Mouse (Mus musculus) naive thymus-derived CD4-positive, alpha-beta T cell, adult 2 months (primary cell): Measurements from ENCODE around the gene Rnps1.
A peak's percentile ranks its signal among the peaks of the same experiment; 100 is the strongest.

Experiments used
- DNase-seq: peaks from one replicate; pipeline ENCODE4 v3.0.0-alpha.2; 2011; ENCODE audit warnings: low read depth

Gene Rnps1

DNA sequence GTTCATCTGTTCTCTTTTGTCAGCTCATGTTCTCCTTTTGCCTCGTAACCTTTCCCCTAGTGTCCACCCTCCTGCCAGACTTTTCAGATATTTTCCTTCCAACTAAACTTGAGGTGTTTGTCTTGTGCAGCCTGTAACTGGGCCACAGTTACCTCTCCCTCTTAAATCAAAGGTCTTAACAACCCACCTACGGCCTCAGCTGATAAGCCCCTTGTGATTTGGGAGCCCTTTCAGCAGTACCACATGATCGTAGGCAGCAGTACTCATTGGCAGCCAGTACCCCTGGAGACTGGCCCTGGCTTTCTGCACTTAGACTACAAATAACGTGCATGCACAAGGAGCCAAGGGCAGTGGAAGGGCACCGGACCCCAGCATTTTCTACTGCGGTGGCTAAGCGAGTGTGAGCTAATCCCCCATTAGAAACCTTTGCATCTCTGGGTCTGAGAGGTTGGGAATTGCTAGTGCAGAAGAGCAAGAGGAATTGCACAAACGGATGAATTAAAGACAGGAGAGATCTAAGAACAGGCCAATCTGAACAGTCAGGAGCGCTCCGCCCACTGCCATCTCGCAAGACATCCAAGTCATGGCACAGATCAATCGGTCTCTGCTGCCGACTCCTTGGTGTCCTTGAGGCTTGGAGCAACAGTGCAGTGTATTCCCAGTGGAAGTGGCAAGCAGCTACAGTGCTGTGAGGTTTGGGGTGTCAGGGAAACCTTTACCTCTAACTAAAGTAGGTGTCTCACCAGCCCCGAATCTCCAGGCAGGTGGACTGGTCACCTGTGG, 15.0 kb downstream of the Rnps1 start:
- no peak for DNase-seq

GRCm38 (mm10) chr17:24437016-24437415, 22.7 kb downstream of the Rnps1 start:
- peak; percentile 79 for DNase-seq

- DNase-seq: no peak
These were observed 26.0 kb downstream of the Rnps1 start for GRCm38 (mm10) chr17:24440377-24440776.

- no peak for DNase-seq
These were observed 26.8 kb downstream of the Rnps1 start for GRCm38 (mm10) chr17:24441148-24441547.

DNA sequence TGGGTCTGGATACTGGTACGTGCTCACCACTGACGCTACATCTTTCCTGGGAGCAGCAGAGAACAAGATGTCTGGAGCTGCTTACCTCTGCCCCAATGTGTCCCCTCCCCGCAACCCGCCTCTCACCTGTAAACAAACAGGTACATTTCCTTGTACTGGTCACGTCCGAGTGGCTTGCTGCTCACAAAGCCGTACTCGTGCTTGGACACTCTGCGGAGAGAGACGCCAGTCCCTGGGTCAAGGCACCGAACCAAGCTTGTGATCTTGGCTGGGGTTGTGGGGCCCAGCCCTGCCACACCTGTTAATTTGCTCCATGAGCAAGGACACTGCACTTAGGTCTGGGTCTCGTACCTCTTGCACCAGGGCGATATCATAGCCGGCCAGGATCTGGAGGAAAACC, 27.7 kb downstream of the Rnps1 start:
- DNase-seq: no peak

GRCm38 (mm10) chr17:24442632-24443155, 28.3 kb downstream of the Rnps1 start, which contains the start of gene Dnase1l2:
Gene Dnase1l2, minus strand, starts transcription at chr17:24443105.
- no peak for DNase-seq

DNA sequence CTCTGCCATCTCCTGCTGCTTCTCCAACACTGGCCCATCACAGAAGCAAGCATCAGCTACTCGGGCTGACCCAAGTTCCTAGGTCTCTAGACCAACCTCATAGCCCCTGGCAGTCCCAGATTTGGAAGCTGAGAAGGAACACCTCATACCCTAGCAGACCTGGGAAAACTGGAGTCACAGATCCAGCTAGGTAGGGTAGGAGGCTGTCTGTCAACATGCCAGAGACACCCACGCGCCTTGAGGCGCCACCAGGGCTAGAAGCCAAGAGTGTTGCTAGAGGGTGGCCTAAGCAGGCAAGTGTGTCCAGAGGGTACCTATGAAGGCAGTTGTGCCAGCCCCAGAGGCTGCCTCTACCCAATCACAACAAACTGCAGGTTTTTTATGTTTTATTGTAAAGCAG, 29.0 kb downstream of the Rnps1 start:
- DNase-seq: no peak

DNA sequence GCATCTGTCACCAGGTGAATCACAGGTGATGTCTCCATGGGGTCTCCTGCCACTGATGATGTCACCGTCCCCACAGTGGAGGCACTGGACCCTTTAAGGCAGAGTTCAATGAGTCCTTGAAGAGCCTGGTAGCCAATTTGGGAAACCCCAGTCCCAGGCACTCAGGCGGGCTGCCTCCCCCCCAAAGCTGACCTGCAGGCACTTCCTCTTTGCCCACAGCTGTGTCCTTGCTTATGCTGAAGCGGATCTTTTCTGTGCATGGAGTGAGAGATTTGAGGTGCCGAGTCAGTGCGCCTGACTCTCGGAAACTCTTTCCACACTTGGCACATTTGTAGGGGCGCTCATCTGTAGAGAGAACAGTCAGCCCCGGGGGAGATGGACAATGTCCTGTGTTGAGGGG, 32.2 kb downstream of the Rnps1 start:
- no peak for DNase-seq

- DNase-seq: no peak
These were observed 35.1 kb downstream of the Rnps1 start for GRCm38 (mm10) chr17:24449507-24449906.

DNA sequence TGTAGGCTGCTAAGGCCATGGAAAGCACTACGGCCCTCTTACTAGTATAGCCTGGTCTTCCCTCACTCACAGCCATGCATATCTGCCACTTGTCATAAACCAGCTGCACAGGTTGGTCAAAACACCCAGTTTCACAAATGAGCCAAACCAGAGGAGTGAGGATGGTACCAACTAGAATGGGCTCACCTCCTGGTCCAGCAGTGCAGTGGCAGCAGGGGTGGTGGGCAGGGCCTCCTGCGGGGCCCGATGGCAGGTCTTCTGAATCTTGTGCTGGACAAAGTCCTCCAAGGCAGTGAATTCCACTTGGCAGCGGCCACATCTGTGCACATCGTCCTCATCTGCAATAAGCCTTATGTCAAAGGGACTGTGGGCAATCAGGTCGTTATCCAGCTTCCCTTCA, 36.9 kb downstream of the Rnps1 start:
- DNase-seq: no peak

- no peak for DNase-seq
These were observed 39.0 kb downstream of the Rnps1 start for GRCm38 (mm10) chr17:24453372-24453771.

DNA sequence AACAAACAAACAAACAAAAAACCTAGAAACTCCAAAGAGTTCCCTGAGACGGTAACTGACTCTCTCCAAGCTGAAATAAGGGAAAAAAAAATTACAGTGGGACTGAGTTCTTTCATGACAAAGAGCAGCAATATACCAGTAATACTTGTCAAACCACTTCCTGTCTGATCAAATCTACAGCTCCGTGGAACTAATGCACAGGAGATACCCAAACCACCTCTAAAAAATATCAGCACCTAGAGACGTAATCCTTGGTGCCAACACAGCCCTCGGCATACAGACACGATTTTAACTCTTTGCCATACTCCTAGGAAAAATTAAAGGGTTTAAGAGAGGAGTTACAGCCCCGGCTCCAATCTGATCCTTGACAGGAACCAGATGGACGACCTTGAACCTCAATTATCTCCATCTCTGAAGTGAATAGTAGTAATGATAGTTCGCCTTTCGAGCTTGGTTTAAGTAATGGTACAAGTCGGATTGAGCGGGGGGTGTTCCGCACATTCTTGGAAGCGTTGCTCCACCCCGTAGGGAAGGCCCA, 39.9 kb downstream of the Rnps1 start:
- peak; percentile 76 for DNase-seq

DNA sequence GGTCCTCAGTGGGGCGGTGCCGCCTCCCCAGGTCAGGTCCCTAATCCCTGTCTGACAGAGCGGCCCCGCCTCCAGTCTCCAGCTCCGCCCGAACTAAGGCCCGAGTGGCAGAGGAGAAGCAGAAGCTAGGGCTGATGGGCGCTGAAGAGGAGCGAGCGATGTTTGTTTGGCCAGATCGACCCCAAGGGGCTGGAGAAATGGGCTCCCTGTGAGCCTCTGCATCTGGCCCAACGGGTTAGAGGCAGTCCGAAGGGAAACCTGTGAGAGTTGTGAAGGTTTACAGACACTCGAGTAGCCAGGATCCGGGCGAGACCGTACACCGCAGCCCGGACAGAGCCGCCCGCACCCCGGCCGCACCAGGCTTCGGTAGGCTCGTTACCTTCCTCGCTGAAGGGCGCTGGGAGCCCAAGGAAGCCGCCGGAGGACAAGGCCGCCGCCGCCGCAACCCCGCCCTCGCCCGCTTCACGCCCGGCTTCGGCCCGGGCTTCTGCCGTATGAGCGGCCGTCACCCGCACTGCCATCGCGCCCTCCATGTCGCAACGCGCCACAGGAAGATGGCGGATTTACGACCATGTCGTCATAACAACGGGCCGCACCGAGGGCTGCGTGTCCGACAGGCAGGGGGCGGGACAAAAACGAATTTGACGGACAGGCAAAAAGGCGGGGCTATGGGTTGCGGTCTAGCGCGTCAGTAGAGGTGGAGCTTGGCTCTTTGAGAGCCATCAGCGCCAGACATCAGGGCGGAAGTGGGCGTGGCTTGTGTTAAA, 40.6 kb downstream of the Rnps1 start:
- DNase-seq: peak; percentile 99

- peak; percentile 42 for DNase-seq
These were observed 41.3 kb downstream of the Rnps1 start for GRCm38 (mm10) chr17:24455523-24456206.

DNA sequence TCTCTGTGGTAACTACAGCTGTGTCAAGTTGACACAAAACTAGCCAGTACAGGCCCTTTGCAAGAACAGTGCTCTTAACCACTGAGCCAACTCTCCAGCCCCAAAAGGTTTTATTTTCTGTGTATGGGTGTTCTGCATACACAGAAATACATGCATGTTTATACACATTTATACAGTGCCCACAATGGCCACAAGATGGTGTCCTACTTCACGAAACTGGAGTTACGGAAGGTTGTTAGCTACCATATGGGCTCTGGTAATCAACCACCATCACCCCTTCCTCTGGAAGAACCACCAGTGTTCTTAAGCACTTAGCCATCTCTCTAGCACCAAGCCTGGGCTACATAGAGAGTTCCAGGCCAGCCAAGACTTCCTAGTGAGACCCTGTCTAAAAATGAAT, 47.2 kb downstream of the Rnps1 start:
- peak; percentile 73 for DNase-seq

- DNase-seq: no peak
These were observed 48.6 kb downstream of the Rnps1 start for GRCm38 (mm10) chr17:24462932-24463331.

GRCm38 (mm10) chr17:24463374-24464133, 49.2 kb downstream of the Rnps1 start:
- DNase-seq: no peak

- no peak for DNase-seq
These were observed 54.4 kb downstream of the Rnps1 start for GRCm38 (mm10) chr17:24468636-24469246.

- DNase-seq: no peak
These were observed 55.1 kb downstream of the Rnps1 start for GRCm38 (mm10) chr17:24469336-24469909.

GRCm38 (mm10) chr17:24469910-24470602, 55.7 kb downstream of the Rnps1 start, which contains the start of the genes E4f1 and Pgp:
Gene E4f1, minus strand, starts transcription at chr17:24470313.
Gene Pgp, plus strand, starts transcription at chr17:24470392.
- peak; percentile 99 for DNase-seq
